In the genomic region with DNA sequence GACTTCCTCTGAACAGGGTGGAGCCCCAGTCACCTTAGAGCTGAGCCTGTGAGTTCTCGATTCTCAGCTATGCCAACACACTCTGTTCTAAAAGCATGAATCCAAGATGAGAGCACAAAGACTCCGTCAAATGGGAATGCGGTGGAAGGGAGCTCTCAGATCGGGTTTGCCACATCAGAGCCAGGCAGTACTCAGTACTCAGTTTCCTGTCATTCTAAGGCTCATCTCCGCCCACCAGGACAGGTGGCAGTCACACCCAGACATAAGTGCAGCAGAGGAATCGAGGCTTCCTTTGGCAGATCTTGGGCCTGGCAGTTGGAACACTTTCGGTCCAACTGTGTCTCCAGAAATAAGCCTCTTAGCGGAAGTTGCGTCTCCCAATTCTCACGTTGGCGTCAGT, we compare ENCODE assay signal across 16 mouse cellular contexts.
"Had no signal": no experiment of that assay in that cellular context is flagged by ENCODE, and none has a peak within 500 bp of the region (broad histone marks: within the 10 kb centered on the region; RNA-seq: fewer than 3 reads in every experiment).

No protein-coding gene starts in this region.

- H3K4me2 ChIP-seq: limb, embryonic 13.5 days; midbrain, embryonic 12.5 days; neural tube, embryonic 13.5 days had no signal

- H3K27me3 ChIP-seq: limb, embryonic 13.5 days; midbrain, embryonic 12.5 days; neural tube, embryonic 13.5 days had no signal

- ATAC-seq: midbrain, embryonic 16.5 days had no signal

- H3K4me1 ChIP-seq: limb, embryonic 13.5 days; midbrain, embryonic 12.5 days; neural tube, embryonic 13.5 days had no signal

- H3K9me3 ChIP-seq: limb, embryonic 13.5 days; midbrain, embryonic 12.5 days; neural tube, embryonic 13.5 days had no signal

- H3K4me3 ChIP-seq: limb, embryonic 13.5 days; midbrain, embryonic 12.5 days; neural tube, embryonic 13.5 days had no signal

- H3K27ac ChIP-seq: limb, embryonic 13.5 days; liver, embryonic 14.5 days; midbrain, embryonic 12.5 days; neural tube, embryonic 13.5 days had no signal

- H3K9ac ChIP-seq: limb, embryonic 13.5 days; liver, embryonic 14.5 days; midbrain, embryonic 12.5 days; neural tube, embryonic 13.5 days had no signal

- DNase-seq: kidney, adult 11 months; kidney, adult 9 months; kidney, postnatal 10 days; kidney, postnatal 4 days; left cerebral cortex, postnatal 4 days; lung, adult 18-20 months; retina, postnatal 1 day; right cerebral cortex, postnatal 4 days; spleen, adult 18-20 months; thymus, adult 2 months; thymus, postnatal 25 days had no signal

- H3K36me3 ChIP-seq: limb, embryonic 13.5 days; midbrain, embryonic 12.5 days; neural tube, embryonic 13.5 days had no signal
